Mouse (Mus musculus): ENCODE measurements around the gene Scaf1. TPM values are rescaled to one million over a fixed set of nuclear protein-coding genes. Genes with fewer than 3 reads are reported as not detected.

Scaf1 gene
- total RNA-seq, 1 experiment: 39.2 TPM

DNA sequence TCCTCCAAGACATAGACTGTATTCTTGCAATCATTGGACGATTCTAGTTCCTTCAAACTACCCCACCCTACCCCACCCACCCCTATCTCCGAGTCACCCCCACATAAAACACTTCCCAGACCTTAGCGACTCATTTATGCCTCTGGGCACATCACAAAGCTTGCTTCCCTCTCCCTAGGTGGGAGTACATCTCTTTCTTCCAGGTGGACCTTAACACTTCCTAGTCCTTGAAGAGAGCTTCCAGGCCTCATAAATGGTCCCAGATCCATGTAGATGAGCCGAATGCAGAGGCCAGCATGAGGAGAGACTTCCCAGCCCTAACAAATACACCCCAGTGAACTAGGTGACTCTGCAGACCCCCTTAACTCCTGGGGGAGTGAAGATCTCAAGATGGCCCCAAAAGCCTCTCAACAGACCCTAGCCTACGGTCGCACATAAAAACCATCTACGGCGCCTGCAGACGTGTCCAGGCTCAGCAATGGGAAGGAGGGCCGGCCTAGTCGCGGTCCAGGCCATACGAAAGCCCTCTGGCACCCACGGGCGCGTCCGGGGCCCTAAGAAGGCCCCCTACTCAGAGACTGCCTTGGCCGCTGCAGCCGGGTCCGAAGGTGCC, 713 bp downstream of the Scaf1 start:
- DNase-seq (ENCODE audit: low read depth, low spot score): no peak
- peaks cover 3 to 15% of the 10 kb centered on the region in 2 experiments; a peak in 3 of 4 replicates for H3K4me1 ChIP-seq (ENCODE audit: control insufficient read depth in 2 of 2, insufficient read depth in 2 of 2, low read length in 2 of 2, poor library complexity in 1 of 2)
- in situ Hi-C loops (cut with MboI; ENCODE audit: low sequenced_read_pairs in 2 of 2, unreplicated experiment in 2 of 2): no loop called here
- H3K36me3 ChIP-seq (ENCODE audit: control insufficient read depth, insufficient read depth, low read length, poor library complexity, severe bottlenecking): peaks cover 26% of the 10 kb centered on the region
- H3K9ac ChIP-seq (ENCODE audit: insufficient read depth, low read depth, low read length, poor library complexity, severe bottlenecking): peak overlapping the region; percentile 92
- H3K27ac ChIP-seq (ENCODE audit: insufficient read depth, low read depth, low read length, poor library complexity, severe bottlenecking): peak overlapping the region; percentile 69
- TF ChIP-seq ZNF384 (IDR thresholded peaks at IDR 0.05; ENCODE audit: low read depth, low read length) (no peak), HCFC1 (IDR thresholded peaks at IDR 0.05; ENCODE audit: borderline replicate concordance, insufficient read depth, low read length) (no peak), CHD2 (IDR thresholded peaks at IDR 0.05; ENCODE audit: low read depth, low read length) (no peak), ZC3H11A (IDR thresholded peaks at IDR 0.05; ENCODE audit: borderline replicate concordance, low read depth, low read length) (no peak), MAFK (IDR thresholded peaks at IDR 0.05; ENCODE audit: insufficient read depth, low read depth, low read length) (no peak)
- H3K4me3 ChIP-seq (ENCODE audit: insufficient read depth in 1 of 2, low read depth in 1 of 2, low read length in 2 of 2, poor library complexity in 1 of 2, severe bottlenecking in 1 of 2): peak overlapping the region; percentile 93 to 96
- H3K9me3 ChIP-seq (ENCODE audit: control insufficient read depth, insufficient read depth, low read depth, low read length): no peaks in the 10 kb centered on the region

DNA sequence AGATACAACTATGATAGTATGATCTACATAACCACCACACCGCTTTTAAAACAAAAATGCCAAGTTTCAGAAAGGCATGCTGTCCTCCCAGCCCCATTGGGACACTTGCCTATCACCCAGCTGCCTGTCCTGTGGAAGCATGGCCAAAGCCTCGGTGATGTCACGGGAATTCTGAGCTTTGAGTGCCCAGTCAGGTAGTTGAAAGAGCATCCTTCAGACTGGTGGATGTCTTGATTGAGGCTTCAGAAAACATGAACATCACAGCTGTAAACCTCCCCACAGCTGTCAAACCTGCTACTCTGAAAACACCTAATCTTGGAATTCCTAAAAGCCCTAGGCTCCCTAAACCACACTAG, 2.1 kb downstream of the Scaf1 start:
- Histone ChIP-seq H3K36me3 (ENCODE audit: control insufficient read depth, insufficient read depth, low read length, poor library complexity, severe bottlenecking) (peaks cover 29% of the 10 kb centered on the region), H3K9ac (ENCODE audit: insufficient read depth, low read depth, low read length, poor library complexity, severe bottlenecking) (no peak overlapping the region), H3K9me3 (ENCODE audit: control insufficient read depth, insufficient read depth, low read depth, low read length) (no peaks in the 10 kb centered on the region), H3K4me1 (ENCODE audit: control insufficient read depth in 2 of 2, insufficient read depth in 2 of 2, low read length in 2 of 2, poor library complexity in 1 of 2) (peaks cover 3 to 10% of the 10 kb centered on the region in 2 experiments; a peak in 3 of 4 replicates), H3K4me3 (ENCODE audit: insufficient read depth in 1 of 2, low read depth in 1 of 2, low read length in 2 of 2, poor library complexity in 1 of 2, severe bottlenecking in 1 of 2) (no peak overlapping the region), H3K27ac (ENCODE audit: insufficient read depth, low read depth, low read length, poor library complexity, severe bottlenecking) (no peak overlapping the region)
- DNase-seq (ENCODE audit: low read depth, low spot score): no peak
- TF ChIP-seq HCFC1 (IDR thresholded peaks at IDR 0.05; ENCODE audit: borderline replicate concordance, insufficient read depth, low read length) (no peak), MAFK (IDR thresholded peaks at IDR 0.05; ENCODE audit: insufficient read depth, low read depth, low read length) (no peak), ZC3H11A (IDR thresholded peaks at IDR 0.05; ENCODE audit: borderline replicate concordance, low read depth, low read length) (no peak), ZNF384 (IDR thresholded peaks at IDR 0.05; ENCODE audit: low read depth, low read length) (no peak), CHD2 (IDR thresholded peaks at IDR 0.05; ENCODE audit: low read depth, low read length) (no peak)
- in situ Hi-C loops (cut with MboI; ENCODE audit: low sequenced_read_pairs in 2 of 2, unreplicated experiment in 2 of 2): no loop called here

DNA sequence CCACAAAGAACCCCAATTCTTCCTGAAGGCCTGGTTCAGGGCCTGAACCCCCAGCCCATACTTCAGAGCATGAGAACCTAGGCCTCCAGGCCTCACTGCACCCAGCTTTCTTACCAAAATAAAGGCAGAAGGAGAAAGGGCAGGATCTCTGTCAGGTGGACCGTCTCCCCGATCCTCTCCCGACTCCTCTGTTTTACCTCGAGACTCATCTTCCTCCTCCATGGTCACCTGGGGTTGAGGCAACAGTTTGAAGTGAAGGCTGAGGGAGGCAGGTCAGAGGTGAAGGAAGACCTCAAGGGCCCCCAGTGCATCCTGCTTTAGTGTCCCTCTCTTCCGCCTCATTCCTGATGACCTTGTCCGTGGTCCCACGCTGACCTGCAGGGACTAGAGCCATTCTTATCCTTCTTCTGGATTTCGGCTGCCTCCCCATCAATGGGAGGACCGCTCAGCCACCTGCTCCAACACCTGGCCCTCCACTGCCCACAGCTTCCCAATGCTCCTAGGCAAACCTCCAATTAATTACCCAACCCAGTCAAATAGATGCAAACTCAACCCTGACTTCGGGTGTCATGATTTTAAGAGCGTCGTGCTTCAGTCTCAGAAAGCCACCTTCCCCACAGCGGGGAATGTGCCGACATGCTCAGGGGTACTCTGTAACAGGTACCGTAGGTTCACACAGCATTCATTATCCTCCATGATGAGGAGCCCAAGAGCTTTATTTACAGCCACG, 2.6 kb downstream of the Scaf1 start:
- no peak overlapping the region for H3K4me3 ChIP-seq (ENCODE audit: insufficient read depth in 1 of 2, low read depth in 1 of 2, low read length in 2 of 2, poor library complexity in 1 of 2, severe bottlenecking in 1 of 2)
- in situ Hi-C loops (cut with MboI; ENCODE audit: low sequenced_read_pairs in 2 of 2, unreplicated experiment in 2 of 2): no loop called here
- TF ChIP-seq ZC3H11A (IDR thresholded peaks at IDR 0.05; ENCODE audit: borderline replicate concordance, low read depth, low read length): no peak
- no peak for TF ChIP-seq ZNF384 (IDR thresholded peaks at IDR 0.05; ENCODE audit: low read depth, low read length)
- no peak for TF ChIP-seq MAFK (IDR thresholded peaks at IDR 0.05; ENCODE audit: insufficient read depth, low read depth, low read length)
- TF ChIP-seq HCFC1 (IDR thresholded peaks at IDR 0.05; ENCODE audit: borderline replicate concordance, insufficient read depth, low read length): no peak
- TF ChIP-seq CHD2 (IDR thresholded peaks at IDR 0.05; ENCODE audit: low read depth, low read length): no peak
- peaks cover 34% of the 10 kb centered on the region for H3K36me3 ChIP-seq (ENCODE audit: control insufficient read depth, insufficient read depth, low read length, poor library complexity, severe bottlenecking)
- no peak for DNase-seq (ENCODE audit: low read depth, low spot score)
- H3K4me1 ChIP-seq (ENCODE audit: control insufficient read depth in 2 of 2, insufficient read depth in 2 of 2, low read length in 2 of 2, poor library complexity in 1 of 2): peaks cover 3 to 8% of the 10 kb centered on the region in 2 experiments; a peak in 3 of 4 replicates
- H3K9ac ChIP-seq (ENCODE audit: insufficient read depth, low read depth, low read length, poor library complexity, severe bottlenecking): no peak overlapping the region
- H3K9me3 ChIP-seq (ENCODE audit: control insufficient read depth, insufficient read depth, low read depth, low read length): no peaks in the 10 kb centered on the region
- H3K27ac ChIP-seq (ENCODE audit: insufficient read depth, low read depth, low read length, poor library complexity, severe bottlenecking): no peak overlapping the region

DNA sequence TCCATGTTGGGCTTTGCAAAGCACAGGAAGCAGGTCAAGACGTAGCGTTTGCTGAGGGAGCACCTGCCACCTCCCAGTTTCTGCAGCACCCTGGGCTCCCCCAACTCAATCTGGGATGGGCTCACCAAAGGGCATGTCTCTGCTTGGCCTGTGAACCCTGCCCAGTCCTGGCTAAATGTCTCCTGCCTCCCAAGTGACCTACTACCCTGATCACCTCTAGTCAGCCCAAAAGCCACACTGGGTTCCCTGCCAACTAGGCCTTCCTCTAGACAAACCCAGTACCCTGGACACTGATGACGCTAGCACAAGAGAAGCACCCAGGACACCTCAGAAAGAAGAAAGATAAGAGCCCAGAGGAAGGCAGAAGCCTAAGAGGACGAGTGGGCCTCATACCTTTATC, 3.3 kb downstream of the Scaf1 start:
- Histone ChIP-seq H3K9me3 (ENCODE audit: control insufficient read depth, insufficient read depth, low read depth, low read length) (no peaks in the 10 kb centered on the region), H3K36me3 (ENCODE audit: control insufficient read depth, insufficient read depth, low read length, poor library complexity, severe bottlenecking) (peaks cover 41% of the 10 kb centered on the region), H3K4me3 (ENCODE audit: insufficient read depth in 1 of 2, low read depth in 1 of 2, low read length in 2 of 2, poor library complexity in 1 of 2, severe bottlenecking in 1 of 2) (no peak overlapping the region), H3K9ac (ENCODE audit: insufficient read depth, low read depth, low read length, poor library complexity, severe bottlenecking) (no peak overlapping the region), H3K4me1 (ENCODE audit: control insufficient read depth in 2 of 2, insufficient read depth in 2 of 2, low read length in 2 of 2, poor library complexity in 1 of 2) (peaks cover 3 to 12% of the 10 kb centered on the region in 2 experiments; a peak in 3 of 4 replicates), H3K27ac (ENCODE audit: insufficient read depth, low read depth, low read length, poor library complexity, severe bottlenecking) (no peak overlapping the region)
- no peak for TF ChIP-seq MAFK (IDR thresholded peaks at IDR 0.05; ENCODE audit: insufficient read depth, low read depth, low read length)
- no peak for TF ChIP-seq HCFC1 (IDR thresholded peaks at IDR 0.05; ENCODE audit: borderline replicate concordance, insufficient read depth, low read length)
- TF ChIP-seq ZNF384 (IDR thresholded peaks at IDR 0.05; ENCODE audit: low read depth, low read length): no peak
- TF ChIP-seq ZC3H11A (IDR thresholded peaks at IDR 0.05; ENCODE audit: borderline replicate concordance, low read depth, low read length): no peak
- no peak for TF ChIP-seq CHD2 (IDR thresholded peaks at IDR 0.05; ENCODE audit: low read depth, low read length)
- in situ Hi-C loops (cut with MboI; ENCODE audit: low sequenced_read_pairs in 2 of 2, unreplicated experiment in 2 of 2): no loop called here
- DNase-seq (ENCODE audit: low read depth, low spot score): no peak

Measured in ES-E14 (cell line).